Mouse (Mus musculus) megakaryocyte-erythroid progenitor cell, adult 5-6 weeks (primary cell): ENCODE results near the gene Tanc1. TPM values are rescaled to one million over a fixed set of nuclear protein-coding genes. Genes with fewer than 3 reads are reported as not detected.

Experiments
- ATAC-seq: replicated peaks from 2 replicates; pipeline ENCODE4 v1.8.0; 2016; ENCODE audit warnings: mild to moderate bottlenecking, inconsistent platforms; ENCODE audit not compliant: severe bottlenecking, poor library complexity, low FRiP score, low TSS enrichment
- total RNA-seq, 2 experiments: library from RNA; stranded (forward) in 1 of 2; stranded (reverse) in 1 of 2; fragments of 200-1000, 215-1000 nt in 1 of 2; fragments of >200 nt in 1 of 2; fragmentation: Nextera tagmentation in 1 of 2; gene quantifications; 2 replicates each; pipeline ENCODE4 v1.2.3; 2014 to 2017

Gene Tanc1
- total RNA-seq, 2 experiments from 2014 or later, result 3.5 to 7.9 TPM

DNA sequence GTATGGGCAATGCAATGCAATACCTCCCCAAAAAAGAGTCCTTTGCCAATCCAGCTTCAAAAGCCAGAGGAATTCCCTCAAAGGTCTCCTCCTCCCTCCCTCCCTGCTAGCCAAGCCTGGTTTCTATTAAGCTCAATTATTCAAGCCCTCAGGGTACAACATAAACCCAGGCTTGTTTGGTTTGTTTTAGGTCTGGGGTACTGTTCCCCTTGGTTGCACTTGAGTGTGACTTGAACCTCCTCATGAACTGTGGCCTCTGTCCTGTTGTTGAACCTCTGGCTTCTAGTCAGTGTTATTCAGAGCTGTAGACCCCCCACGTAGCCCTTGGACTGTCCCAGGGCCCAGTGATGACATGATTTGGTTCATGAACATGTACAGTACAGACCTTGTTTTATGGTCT, 62.0 kb downstream of the Tanc1 start:
- ATAC-seq, result no peak

DNA sequence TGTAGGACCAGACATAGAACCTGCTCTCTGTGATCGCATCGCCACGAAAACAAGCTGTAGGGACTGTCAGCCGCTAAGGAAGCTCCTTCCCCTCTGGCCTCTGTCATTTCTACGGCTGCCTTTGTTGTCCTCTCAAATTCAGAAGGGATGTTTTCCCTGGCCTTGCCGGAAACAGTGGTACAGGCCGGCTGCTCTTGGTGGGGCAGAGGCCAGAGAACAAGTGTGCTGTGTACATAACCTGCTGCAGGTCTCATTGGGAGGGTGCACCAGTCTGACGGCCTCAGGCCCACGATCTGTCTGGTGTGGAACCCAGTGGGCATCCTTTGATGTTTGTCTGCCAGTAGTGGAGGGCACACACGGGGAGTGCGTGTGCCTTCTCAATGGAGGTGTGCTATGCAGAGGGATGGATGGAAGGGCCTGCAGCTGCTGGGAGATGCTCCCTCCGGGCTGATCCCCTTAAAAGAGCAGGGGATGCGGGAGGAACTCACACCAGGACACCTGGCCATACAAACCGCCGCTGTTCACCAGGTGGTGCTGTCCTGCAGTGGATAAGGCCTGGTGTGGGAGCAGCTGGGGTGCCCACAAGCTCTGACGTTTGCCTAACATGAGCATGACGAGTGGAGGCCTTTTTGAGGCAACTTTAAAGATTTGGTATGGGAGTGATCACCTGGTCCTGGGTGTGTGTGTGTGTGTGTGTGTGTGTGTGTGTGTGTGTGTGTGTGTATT, 63.6 kb downstream of the Tanc1 start:
- no peak for ATAC-seq

DNA sequence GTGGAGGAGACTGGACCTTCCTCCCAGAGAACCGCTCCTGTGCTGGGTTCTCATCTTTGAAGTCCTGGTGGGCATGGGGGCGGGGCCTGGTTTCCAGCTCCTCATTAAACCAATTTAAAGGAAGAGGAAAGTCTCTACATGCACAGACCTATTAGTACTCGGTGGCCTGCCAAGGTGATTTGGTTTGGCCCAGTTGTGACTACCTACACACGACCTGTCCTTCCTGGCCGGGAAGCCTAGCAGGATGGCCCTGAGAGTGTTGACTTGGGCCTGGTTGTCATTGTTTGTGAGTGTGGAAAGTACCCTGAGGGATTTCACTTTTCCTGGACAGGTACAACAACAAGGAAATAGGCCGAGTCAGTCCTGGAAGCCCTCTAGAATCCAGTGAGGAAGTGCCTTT, 64.2 kb downstream of the Tanc1 start:
- no peak for ATAC-seq

DNA sequence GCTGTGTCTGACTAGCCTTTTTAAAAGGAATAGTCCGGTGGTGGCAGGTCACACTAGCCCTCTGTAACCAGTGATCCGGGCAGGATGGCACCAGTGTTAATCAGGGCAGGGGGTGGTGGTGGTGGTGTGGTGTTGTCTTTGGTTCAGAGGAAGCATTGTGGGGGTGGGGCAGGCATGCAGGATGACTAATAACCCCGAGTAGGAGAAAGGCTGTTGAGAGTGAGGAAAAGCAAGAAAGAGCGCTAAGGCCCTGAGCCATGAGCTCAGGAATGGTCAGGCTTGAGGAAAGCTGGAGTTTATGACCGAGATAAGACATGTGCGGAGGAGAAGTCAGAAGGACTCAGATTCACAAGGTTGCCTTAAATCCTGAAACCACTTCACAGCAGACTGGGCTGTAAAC, 64.6 kb downstream of the Tanc1 start:
- no peak for ATAC-seq

DNA sequence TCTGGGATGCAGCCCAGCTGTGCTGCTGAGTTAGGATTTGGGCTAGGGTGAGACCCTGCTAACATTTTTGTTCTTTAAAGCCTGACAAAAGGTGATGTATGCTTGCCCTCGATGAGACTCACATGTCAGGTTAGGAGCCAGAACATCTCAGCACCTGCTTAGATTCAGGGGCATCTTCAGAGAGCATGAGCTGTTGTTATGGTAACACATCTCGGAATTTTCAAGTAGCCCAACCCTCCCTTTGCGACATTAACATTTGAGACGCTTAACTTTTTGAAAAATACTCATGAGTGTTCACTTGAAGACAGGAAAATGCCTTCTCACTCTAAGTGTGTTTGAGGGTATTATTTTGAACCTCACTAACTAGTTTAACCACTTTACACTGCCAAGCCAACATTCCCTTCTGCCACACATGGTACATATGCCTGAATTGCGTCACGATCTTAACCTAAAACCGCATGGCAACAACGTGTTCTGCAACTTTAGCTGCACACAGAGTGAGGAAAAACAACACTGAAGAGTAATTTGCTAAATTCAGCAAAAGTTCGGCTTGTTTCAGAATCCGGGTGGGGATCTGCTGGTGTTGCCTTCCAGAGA, 67.7 kb downstream of the Tanc1 start:
- ATAC-seq, result no peak

DNA sequence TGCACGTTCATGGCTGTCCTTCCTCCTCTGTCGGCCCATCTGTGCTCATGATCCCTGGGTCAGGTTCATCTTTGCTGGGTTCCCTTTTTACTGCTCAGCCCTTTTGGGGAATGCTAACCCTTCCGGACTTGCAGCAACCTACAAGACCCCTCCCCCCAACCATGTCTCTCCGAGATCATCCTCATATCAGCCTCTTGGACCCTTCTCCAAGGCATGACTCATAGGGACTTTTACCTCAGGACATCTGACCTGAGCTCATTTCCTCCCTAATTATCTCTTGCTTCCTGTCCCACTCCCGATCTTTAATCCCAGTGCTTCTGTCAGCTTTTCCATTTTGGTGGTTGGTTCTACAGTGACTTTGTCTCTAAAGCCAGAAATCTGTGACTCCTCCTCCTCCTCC, 68.9 kb downstream of the Tanc1 start:
- no peak for ATAC-seq

DNA sequence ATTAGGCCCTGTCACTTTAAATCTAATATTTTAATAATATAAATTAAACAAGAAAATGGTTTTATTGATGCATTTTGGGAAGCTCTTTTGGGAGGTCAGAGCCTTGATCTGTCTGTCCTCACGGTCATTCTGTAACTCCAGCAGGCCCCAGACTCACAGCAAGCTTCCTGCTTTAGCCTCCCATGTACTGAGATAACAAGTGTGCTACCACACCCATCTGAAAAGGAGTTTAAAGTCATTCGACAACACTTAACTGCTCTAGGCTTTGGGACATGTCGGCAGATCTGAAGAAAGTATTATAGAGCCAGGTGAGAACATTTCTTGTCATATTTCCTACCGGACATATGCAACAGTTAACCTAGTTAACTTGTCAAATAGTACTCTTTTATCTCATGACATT, 69.3 kb downstream of the Tanc1 start:
- ATAC-seq, result no peak

DNA sequence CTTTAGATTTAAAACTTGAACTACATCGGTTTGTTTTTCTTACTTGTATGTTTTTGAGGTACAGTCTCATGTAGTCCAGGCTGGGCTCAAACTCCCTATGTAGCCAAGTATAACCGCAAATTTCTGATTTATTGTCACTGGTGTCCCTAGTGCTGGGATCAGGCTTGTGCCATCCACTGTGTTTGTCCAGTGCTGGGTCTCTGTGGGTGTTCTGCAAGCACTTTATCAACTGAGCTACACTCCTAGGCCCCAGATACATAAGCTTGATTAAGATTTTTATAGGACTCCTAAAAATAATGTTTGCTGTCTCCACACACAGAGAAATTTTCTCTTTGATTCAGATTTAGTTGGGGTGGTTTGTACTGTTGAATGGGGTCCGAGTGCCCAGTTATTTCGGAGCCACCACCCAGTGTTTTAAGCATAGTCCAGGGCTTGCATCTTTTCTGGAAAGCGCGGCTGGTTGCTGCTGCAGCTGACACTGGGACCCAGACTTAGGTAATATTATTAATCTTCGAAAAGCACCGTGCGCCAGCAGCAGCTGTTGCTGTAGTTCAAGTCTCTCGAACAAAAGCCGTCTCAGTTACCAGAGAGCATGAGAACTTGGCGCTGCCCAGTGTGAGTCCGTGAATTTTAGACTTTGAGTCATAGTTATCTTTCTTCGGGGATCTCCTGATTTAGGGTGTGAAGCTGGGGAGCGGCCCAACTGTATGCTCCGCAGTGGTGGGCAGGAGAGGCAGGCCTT, 73.2 kb downstream of the Tanc1 start:
- no peak for ATAC-seq

DNA sequence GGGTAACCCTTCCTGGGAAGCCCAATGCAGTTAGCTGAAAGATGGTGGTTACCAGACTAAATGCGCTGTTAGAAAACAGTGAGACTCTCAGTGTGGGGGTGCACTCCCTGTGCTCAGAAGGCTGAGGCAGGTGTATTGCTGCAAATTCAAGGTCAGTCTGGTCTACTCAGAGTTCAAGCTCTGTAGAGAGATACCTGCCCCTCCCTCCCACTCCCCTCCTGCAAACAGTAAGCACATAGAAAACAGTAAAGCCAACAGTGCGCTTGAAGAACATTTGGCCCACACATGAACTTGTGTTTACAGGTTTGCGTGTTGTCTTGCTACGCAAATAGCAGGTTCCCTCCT, 73.7 kb downstream of the Tanc1 start:
- no peak for ATAC-seq

DNA sequence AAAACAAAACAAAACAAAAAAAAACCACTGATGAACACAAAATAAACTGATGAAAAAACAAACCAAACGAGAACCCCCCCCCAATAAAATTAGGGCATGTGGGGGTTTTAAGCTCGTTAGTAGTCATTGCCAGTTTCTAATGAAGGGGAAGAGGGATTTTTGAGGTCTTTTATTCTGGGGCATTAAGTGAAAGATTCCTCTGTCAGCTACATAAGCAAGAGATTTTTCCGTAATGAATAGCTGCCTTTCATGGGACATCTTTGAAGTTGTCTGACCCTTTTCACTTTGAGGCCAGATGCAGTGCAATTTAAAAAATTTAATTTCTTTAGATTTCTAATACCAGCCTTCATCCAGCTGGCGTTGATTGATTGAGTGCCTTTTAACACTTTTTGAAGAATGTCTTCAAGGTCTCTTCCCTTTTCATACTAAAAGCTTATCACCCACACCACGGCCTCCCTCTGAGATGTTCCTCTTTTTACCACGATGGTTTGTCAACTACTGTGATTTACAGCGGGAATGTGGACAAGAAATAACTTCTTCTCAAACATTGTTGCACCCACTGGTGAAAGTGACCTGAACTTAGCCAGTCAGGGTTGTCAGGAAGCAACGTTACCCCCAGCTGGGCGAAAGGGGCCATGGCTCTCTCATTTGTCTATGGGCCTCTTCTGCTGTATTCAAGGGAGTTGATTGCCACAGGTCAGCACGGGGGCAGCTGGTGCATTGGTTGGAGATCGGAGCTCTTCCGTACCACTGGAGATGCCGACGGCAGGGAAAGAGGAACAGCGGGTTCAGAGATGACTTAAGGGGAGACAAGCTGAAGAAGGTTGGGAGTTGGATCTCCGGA, 76.6 kb downstream of the Tanc1 start:
- no peak for ATAC-seq

DNA sequence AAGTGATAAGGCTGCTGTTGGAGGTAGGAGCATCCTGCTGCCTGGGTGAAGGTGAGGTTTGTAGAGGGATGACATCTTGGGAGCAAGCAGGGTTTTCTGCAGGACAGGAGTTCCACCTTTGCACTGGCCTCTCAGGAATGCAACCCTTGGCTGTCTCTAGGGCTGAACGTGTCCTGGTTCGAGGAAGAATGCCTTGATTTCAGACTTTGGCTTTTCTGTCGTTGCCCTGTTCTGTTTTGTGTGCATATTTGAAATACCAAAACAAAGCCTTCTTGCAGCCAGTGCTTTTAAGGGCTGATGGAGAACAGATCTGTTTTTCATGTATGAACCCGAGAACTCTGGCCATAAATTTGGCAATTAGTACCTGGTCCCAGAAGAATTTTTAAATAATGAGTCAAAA, 79.3 kb downstream of the Tanc1 start:
- no peak for ATAC-seq

DNA sequence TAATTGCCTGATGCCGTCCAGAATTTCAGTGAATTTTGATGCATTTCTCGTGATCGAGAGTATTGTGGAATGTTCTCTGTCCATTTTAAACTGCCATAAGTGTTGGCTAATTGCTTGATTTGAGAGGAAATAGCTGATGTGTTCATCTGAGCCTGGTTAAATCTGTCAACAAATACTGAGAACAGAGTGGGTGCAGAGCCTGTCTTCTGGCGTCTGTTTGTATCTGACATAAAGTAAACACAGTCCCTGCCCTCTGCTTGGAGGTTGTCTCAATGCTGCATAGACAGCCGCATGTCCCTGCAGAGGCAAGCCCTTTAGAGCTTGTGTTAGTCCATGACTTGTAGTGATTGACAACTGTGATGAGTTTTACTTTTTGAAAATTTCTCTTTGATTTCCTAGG, 81.6 kb downstream of the Tanc1 start:
- no peak for ATAC-seq

DNA sequence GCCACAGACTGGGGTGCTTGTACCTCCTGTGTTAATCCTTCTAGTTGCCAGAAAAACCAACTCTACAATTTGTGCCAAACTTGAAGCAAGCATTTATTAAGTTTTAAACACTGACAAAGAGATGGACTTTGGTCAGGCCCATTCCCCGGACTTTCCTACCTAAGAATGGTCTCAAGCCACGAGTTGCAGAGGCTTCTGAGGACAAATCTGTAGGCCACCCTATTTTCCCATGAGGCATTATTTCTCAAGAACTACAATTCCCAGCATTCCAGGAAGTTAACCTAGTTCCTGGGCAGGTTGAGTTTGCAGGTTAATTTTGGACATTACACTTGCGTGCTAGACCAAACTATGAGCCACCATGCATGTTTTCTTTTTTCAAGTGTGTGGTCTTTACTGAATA, 85.3 kb downstream of the Tanc1 start:
- ATAC-seq, result no peak

DNA sequence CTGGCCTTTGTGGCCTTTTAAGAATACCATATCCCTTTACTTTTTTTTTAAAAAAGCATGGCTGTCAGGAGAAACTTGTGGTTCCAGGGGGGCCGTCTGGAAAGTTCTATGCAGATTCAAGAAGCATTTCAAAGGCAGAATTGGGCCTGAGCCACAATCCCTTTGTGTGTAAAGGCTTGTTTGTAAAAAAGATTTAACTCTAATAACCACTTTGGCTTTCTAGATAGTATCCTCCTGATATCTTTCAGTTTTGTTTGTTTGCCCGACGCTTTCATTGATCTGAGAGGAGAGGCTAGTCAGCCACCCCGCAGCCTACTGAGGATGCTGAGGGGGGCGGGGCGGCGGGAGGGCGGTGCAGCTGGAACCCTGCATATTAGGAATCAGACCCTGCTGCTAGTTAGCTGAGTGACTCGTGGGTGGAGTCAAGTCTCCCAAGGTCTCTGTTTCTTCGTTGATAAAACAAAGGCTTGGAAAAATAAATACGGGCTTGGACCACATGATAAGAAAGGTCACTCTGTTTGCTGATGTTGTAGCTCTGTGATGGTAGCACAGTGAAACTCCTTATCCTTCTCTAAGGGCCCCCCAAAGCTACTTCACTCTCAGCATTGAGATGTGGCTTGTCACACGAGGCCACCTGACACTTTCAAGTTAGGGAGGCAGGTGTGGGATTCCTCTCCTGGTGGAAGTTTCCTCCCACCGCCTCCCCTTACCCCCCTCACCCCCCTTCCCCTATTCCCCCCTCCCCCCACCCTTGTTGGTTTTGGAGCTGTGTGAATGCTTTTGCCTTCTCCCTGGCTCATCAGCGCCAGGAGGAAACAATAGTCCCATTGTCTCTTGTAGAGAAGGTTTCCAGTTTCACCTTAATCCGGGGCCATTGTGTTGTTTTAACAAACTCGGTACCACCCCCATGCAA, 86.1 kb downstream of the Tanc1 start:
- peak; percentile 63 for ATAC-seq

DNA sequence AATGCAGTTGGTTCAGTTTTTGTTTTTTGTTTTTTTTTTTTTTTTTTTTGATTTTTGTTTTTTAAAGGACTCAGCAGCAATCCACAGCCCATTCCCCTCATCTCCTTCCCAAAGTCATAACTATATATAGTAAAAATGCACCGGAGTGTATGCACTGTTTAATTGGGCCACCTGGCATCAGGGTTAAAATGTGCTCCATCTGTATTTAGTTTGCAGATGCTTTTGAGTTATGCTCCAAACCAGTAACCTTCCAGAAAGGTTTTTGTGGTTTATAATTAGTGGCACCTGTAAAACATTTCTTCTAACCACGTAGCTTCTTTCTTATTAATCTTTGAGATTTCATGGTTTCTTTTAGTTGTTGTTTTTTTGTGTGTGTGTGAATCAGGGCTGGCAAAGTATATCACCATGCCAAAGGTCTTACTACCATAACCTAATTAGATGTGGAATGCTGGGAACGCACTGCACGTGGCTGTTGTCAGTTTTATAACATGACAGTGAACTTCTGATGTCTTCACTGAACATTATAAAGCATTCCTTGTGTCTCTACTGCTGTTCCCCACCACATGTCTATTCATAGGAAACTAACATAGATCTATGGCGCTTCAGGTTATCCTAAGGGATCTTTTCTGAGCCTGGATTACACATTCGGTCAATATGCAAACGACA, 86.9 kb downstream of the Tanc1 start:
- ATAC-seq, result no peak

DNA sequence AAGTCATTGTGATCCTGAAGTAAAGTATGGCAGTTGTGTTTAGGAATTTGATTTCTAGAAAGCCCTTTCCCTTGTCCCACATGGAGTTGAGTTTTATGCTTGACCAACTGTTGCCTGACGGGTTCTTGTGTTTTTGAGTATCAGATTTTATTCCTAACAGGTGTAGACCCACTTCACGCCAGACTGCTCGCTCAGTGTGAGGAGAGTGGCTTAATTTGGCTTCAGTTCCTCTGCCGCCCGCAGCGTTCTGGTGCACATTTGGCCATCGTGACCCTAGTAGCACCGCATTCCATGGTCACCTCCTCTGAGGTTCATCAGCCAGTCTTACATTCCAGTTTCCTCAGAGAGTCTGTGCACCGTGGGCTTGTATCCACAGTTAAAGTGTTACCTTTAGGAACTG, 88.1 kb downstream of the Tanc1 start:
- ATAC-seq, result no peak

DNA sequence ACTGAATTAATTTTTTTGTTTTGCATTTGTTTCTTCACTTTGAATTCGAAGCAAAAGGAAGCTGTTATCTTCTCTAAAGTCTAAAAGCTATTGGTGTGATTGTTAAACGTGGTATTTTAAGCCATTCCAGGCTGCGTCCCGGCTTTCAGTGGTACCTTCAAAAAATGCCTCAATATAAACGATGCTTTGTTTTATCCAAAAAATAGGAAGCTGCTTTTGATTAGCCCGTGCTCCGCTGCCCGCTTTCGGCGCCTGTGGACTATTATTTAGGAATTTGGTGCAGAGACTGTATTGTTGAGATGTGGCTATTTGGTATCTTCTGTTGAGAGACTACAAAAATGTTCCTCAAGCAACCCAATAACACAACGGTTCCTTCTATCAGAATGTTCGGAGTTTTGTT, 93.4 kb downstream of the Tanc1 start:
- ATAC-seq, result no peak

DNA sequence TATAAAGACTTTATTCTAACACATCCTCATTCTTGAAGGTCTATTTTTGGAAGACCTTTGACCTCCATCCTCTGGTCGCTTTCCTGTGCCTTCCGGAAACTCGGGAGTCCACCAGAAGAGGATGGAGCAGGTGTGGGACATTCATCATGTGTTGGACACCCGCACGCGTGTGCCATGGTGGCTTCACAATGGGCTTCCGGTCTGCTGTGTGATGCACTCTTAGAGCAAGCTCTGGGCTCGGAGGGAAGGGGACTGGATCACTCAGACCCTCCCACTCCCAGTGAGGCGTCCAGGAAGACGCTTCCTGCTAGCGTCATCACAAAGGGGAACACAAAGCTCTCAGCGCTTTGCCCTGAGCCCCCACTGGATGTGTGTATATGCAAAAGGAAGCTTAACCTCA, 95.0 kb downstream of the Tanc1 start:
- no peak for ATAC-seq
